Mouse (Mus musculus): ENCODE measurements around the gene Rab7. TPM values are rescaled to one million over a fixed set of nuclear protein-coding genes. Genes with fewer than 3 reads are reported as not detected.

Gene Rab7
- polyA plus RNA-seq, 1 experiment = 78.5 TPM

DNA sequence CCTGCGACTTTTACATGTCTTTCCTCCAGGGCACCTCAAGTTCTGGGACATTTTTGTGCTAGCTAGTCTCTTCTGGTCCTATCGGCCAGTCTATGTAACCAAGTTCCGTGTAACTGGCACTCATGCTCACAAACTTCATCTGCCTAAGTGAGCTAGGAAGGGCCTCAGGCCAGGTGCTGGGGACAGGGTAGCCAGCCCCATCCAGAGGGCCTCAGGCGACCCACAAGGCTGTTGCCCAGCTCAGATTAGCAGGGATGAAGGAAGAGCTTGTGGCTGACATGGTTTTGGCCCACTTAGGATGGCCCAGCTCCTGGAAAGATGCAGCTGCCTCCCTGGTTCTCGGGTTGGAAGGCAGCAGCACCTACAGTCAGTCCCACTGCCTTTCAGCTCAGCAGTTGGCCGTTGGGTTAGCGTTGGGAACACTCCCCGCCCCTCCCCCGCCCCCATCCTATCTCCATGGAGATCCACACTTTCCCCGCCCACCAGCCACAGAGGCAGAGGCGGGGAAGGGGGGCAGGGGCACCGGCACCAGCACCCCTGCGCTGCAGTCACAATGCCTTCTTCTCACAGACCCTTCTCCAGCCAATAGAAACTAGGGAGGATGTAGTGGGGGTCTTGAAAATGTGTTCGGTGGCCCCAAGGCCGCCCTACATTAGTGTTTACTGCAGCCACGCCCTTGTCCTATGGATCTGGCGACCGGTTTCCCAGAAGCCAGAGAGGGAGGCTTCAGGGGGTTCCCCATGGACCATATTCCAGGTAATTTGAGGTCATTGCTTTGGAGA is 51.1 kb downstream of the Rab7 start:
- Histone ChIP-seq H3K4me1 (ENCODE audit: control insufficient read depth, insufficient read depth, insufficient read length, low read length) (peaks cover 18% of the 10 kb centered on the region), H3K27me3 (ENCODE audit: control insufficient read depth, insufficient read depth, low read length) (no peaks in the 10 kb centered on the region), H3K27ac (ENCODE audit: insufficient read depth, low read depth, low read length) (no peak overlapping the region), H3K4me3 (ENCODE audit: low read depth, low read length) (peak overlapping the region; percentile 51), H3K36me3 (ENCODE audit: control insufficient read depth, insufficient read depth, low read length) (no peaks in the 10 kb centered on the region)
- 21% methylated on average over 18 of the region's 18 CpGs for WGBS
- no peak for TF ChIP-seq CTCF (IDR thresholded peaks at IDR 0.05; ENCODE audit: extremely low read depth, insufficient read length, insufficient replicate concordance, low read depth, low read length)
- no peak for TF ChIP-seq POLR2A (IDR thresholded peaks at IDR 0.05; ENCODE audit: low read depth, low read length)

GRCm38 (mm10) chr6:87992733-87993132 is 52.3 kb downstream of the Rab7 start:
- Histone ChIP-seq H3K4me3 (ENCODE audit: low read depth, low read length) (no peak overlapping the region), H3K27me3 (ENCODE audit: control insufficient read depth, insufficient read depth, low read length) (no peaks in the 10 kb centered on the region), H3K4me1 (ENCODE audit: control insufficient read depth, insufficient read depth, insufficient read length, low read length) (peaks cover 18% of the 10 kb centered on the region), H3K27ac (ENCODE audit: insufficient read depth, low read depth, low read length) (no peak overlapping the region), H3K36me3 (ENCODE audit: control insufficient read depth, insufficient read depth, low read length) (no peaks in the 10 kb centered on the region)
- WGBS = 26% methylated on average over 6 of the region's 6 CpGs
- no peak for TF ChIP-seq CTCF (IDR thresholded peaks at IDR 0.05; ENCODE audit: extremely low read depth, insufficient read length, insufficient replicate concordance, low read depth, low read length)
- TF ChIP-seq POLR2A (IDR thresholded peaks at IDR 0.05; ENCODE audit: low read depth, low read length) = no peak

DNA sequence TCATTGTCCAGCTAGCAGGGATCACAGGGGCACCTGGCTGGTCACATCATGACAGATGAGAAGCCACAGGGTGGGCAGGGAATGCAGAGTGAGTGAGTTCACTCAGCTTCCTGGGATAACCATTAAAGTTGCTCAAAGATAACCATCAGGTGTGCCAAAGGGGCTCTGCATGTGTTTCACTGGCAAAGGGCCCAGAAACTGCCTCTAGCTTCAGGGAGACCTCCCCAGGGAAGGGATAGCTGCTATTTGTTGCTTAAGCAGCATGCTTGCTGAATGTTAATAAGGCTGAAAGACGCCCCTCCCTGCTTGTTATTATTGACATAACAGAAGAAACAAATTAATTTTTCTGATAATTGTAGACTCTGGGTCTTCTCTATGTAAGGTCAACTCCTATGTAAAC is 53.2 kb downstream of the Rab7 start:
- TF ChIP-seq POLR2A (IDR thresholded peaks at IDR 0.05; ENCODE audit: low read depth, low read length) = no peak
- no peak for TF ChIP-seq CTCF (IDR thresholded peaks at IDR 0.05; ENCODE audit: extremely low read depth, insufficient read length, insufficient replicate concordance, low read depth, low read length)
- H3K27me3 ChIP-seq (ENCODE audit: control insufficient read depth, insufficient read depth, low read length) = no peaks in the 10 kb centered on the region
- no peak overlapping the region for H3K4me3 ChIP-seq (ENCODE audit: low read depth, low read length)
- WGBS = 81% methylated on average over 1 of the region's 1 CpGs
- no peak overlapping the region for H3K27ac ChIP-seq (ENCODE audit: insufficient read depth, low read depth, low read length)
- H3K36me3 ChIP-seq (ENCODE audit: control insufficient read depth, insufficient read depth, low read length) = no peaks in the 10 kb centered on the region
- H3K4me1 ChIP-seq (ENCODE audit: control insufficient read depth, insufficient read depth, insufficient read length, low read length) = peaks cover 18% of the 10 kb centered on the region

- WGBS = 50% methylated on average over 4 of the region's 4 CpGs
- no peaks in the 10 kb centered on the region for H3K27me3 ChIP-seq (ENCODE audit: control insufficient read depth, insufficient read depth, low read length)
- TF ChIP-seq CTCF (IDR thresholded peaks at IDR 0.05; ENCODE audit: extremely low read depth, insufficient read length, insufficient replicate concordance, low read depth, low read length) = no peak
- no peak for TF ChIP-seq POLR2A (IDR thresholded peaks at IDR 0.05; ENCODE audit: low read depth, low read length)
- H3K4me3 ChIP-seq (ENCODE audit: low read depth, low read length) = no peak overlapping the region
- no peaks in the 10 kb centered on the region for H3K36me3 ChIP-seq (ENCODE audit: control insufficient read depth, insufficient read depth, low read length)
- peaks cover 18% of the 10 kb centered on the region for H3K4me1 ChIP-seq (ENCODE audit: control insufficient read depth, insufficient read depth, insufficient read length, low read length)
- H3K27ac ChIP-seq (ENCODE audit: insufficient read depth, low read depth, low read length) = no peak overlapping the region
Observed at GRCm38 (mm10) chr6:87991216-87991615, 53.9 kb downstream of the Rab7 start.

DNA sequence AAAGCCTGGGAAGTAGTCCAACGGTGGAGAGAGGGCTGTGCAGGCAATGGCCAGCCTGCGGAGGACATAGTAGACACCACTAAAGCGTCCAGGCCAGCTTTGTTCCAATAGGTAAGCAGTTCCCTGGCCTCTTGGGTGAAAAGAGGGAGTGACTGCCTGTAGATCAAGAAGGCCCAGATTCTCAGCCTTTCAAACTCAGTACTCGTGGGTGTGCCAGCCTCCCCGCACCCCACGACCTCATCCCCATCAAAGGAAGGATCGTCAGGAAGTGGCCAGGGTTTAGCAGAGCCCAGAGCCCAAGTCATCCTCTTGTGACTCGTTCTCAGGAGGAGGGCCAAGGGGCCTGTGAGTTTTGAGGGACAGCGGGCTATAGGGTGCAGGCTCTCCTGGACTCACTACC is 62.6 kb downstream of the Rab7 start:
- Histone ChIP-seq H3K27ac (ENCODE audit: insufficient read depth, low read depth, low read length) (no peak overlapping the region), H3K27me3 (ENCODE audit: control insufficient read depth, insufficient read depth, low read length) (peaks cover 17% of the 10 kb centered on the region), H3K4me1 (ENCODE audit: control insufficient read depth, insufficient read depth, insufficient read length, low read length) (peaks cover 11% of the 10 kb centered on the region), H3K4me3 (ENCODE audit: low read depth, low read length) (no peak overlapping the region), H3K36me3 (ENCODE audit: control insufficient read depth, insufficient read depth, low read length) (no peaks in the 10 kb centered on the region)
- WGBS = 61% methylated on average over 9 of the region's 9 CpGs
- no peak for TF ChIP-seq CTCF (IDR thresholded peaks at IDR 0.05; ENCODE audit: extremely low read depth, insufficient read length, insufficient replicate concordance, low read depth, low read length)

- Histone ChIP-seq H3K36me3 (ENCODE audit: control insufficient read depth, insufficient read depth, low read length) (no peaks in the 10 kb centered on the region), H3K27me3 (ENCODE audit: control insufficient read depth, insufficient read depth, low read length) (peaks cover 17% of the 10 kb centered on the region), H3K27ac (ENCODE audit: insufficient read depth, low read depth, low read length) (no peak within 1 kb of the TSS), H3K4me1 (ENCODE audit: control insufficient read depth, insufficient read depth, insufficient read length, low read length) (peaks cover 11% of the 10 kb centered on the region), H3K4me3 (ENCODE audit: low read depth, low read length) (peak within 1 kb of the TSS; percentile 67)
- TF ChIP-seq CTCF (IDR thresholded peaks at IDR 0.05; ENCODE audit: extremely low read depth, insufficient read length, insufficient replicate concordance, low read depth, low read length) = no peak
- no peak for TF ChIP-seq POLR2A (IDR thresholded peaks at IDR 0.05; ENCODE audit: low read depth, low read length)
- WGBS = 3% methylated on average over 55 of the region's 55 CpGs
Observed at GRCm38 (mm10) chr6:87981547-87982256, 63.4 kb downstream of the Rab7 start, which contains the start of gene H1fx. Gene H1fx (minus strand): TSS chr6:87981637.

GRCm38 (mm10) chr6:87981030-87981485 is 64.0 kb downstream of the Rab7 start:
- no peak for TF ChIP-seq CTCF (IDR thresholded peaks at IDR 0.05; ENCODE audit: extremely low read depth, insufficient read length, insufficient replicate concordance, low read depth, low read length)
- no peak for TF ChIP-seq POLR2A (IDR thresholded peaks at IDR 0.05; ENCODE audit: low read depth, low read length)
- WGBS = under 1% methylated on average over 56 of the region's 56 CpGs
- H3K27me3 ChIP-seq (ENCODE audit: control insufficient read depth, insufficient read depth, low read length) = peaks cover 17% of the 10 kb centered on the region
- H3K4me3 ChIP-seq (ENCODE audit: low read depth, low read length) = peak overlapping the region; percentile 67
- H3K4me1 ChIP-seq (ENCODE audit: control insufficient read depth, insufficient read depth, insufficient read length, low read length) = peaks cover 11% of the 10 kb centered on the region
- no peaks in the 10 kb centered on the region for H3K36me3 ChIP-seq (ENCODE audit: control insufficient read depth, insufficient read depth, low read length)
- H3K27ac ChIP-seq (ENCODE audit: insufficient read depth, low read depth, low read length) = no peak overlapping the region
